Mouse (Mus musculus) heart, postnatal 10 days (tissue): Measurements from ENCODE around the gene Il2rb. TPM values are rescaled to one million over a fixed set of nuclear protein-coding genes. Genes with fewer than 3 reads are reported as not detected.

Experiments used
- total RNA-seq, 2 experiments: library from RNA; stranded (reverse); gene quantifications; 2 replicates each; pipeline ENCODE4 v1.2.3; 2021

Il2rb gene
- total RNA-seq, 2 experiments from 2014 or later: 0.20 to 0.26 TPM

Other genes with a start within 250 kb of the Il2rb start
- 1 to 10 TPM; 1.3 to 1.6 TPM for gene Csf2rb2, start 189.6 kb downstream of the Il2rb start, total RNA-seq
- 1 to 10 TPM; 2.2 to 2.7 TPM for gene Csf2rb, start 169.5 kb downstream of the Il2rb start, total RNA-seq
- gene Tex33, start 99.4 kb downstream of the Il2rb start, total RNA-seq: not detected
- gene Tst, start 89.4 kb downstream of the Il2rb start, total RNA-seq: 10 to 100 TPM; 14.4 to 16.4 TPM
- 10 to 100 TPM; 26.0 to 26.3 TPM for gene Mpst, start 88.9 kb downstream of the Il2rb start, total RNA-seq
- 10 to 100 TPM; 80.7 TPM for gene Kctd17, start 66.7 kb downstream of the Il2rb start, total RNA-seq
- gene Tmprss6, start 26.6 kb downstream of the Il2rb start, total RNA-seq: under 1 TPM; 0.10 to 0.45 TPM
- 10 to 100 TPM; 89.5 to 98.7 TPM for gene C1qtnf6, start 36.1 kb upstream of the Il2rb start, total RNA-seq
- under 1 TPM in 1 of 2 experiments, not detected in 1; 0.20 TPM for gene Sstr3, start 49.4 kb upstream of the Il2rb start, total RNA-seq
- gene Rac2, start 77.5 kb upstream of the Il2rb start, total RNA-seq: 1 to 10 TPM; 4.6 to 4.7 TPM
- 1 to 10 TPM; 4.8 to 6.9 TPM for gene Cyth4, start 101.8 kb upstream of the Il2rb start, total RNA-seq
- 1 to 10 TPM; 1.2 TPM for gene Elfn2, start 223.5 kb upstream of the Il2rb start, total RNA-seq